Mouse (Mus musculus): Measurements from ENCODE around the gene Manba.
"Not testable (repeated sequence)": the region's sequence is repeated elsewhere in the genome, so short reads cannot be mapped to it uniquely, and the experiment has no call there.

Gene Manba

GRCm38 (mm10) chr3:135486351-135486750 lies 940 bp downstream of the Manba start:
- no peak for DNase-seq (ENCODE audit: low read depth, low spot score)

GRCm38 (mm10) chr3:135487803-135488202 lies 2.4 kb downstream of the Manba start:
- no peak for DNase-seq (ENCODE audit: low read depth, low spot score)

- no peak for DNase-seq (ENCODE audit: low read depth, low spot score)
These were observed 4.6 kb downstream of the Manba start for GRCm38 (mm10) chr3:135489865-135490520.

GRCm38 (mm10) chr3:135491102-135491501 lies 5.7 kb downstream of the Manba start:
- DNase-seq (ENCODE audit: low read depth, low spot score): no peak

GRCm38 (mm10) chr3:135493320-135493719 lies 7.9 kb downstream of the Manba start:
- DNase-seq (ENCODE audit: low read depth, low spot score): not testable (repeated sequence)

GRCm38 (mm10) chr3:135497956-135498355 lies 12.5 kb downstream of the Manba start:
- DNase-seq (ENCODE audit: low read depth, low spot score): not testable (repeated sequence)

GRCm38 (mm10) chr3:135498891-135499290 lies 13.5 kb downstream of the Manba start:
- DNase-seq (ENCODE audit: low read depth, low spot score): no peak

GRCm38 (mm10) chr3:135503160-135503559 lies 17.7 kb downstream of the Manba start:
- DNase-seq (ENCODE audit: low read depth, low spot score): no peak

- no peak for DNase-seq (ENCODE audit: low read depth, low spot score)
These were observed 20.0 kb downstream of the Manba start for GRCm38 (mm10) chr3:135505369-135505909.

GRCm38 (mm10) chr3:135505916-135506482 lies 20.6 kb downstream of the Manba start:
- no peak for DNase-seq (ENCODE audit: low read depth, low spot score)

- no peak for DNase-seq (ENCODE audit: low read depth, low spot score)
These were observed 22.1 kb downstream of the Manba start for GRCm38 (mm10) chr3:135507506-135507905.

- DNase-seq (ENCODE audit: low read depth, low spot score): no peak
These were observed 22.8 kb downstream of the Manba start for GRCm38 (mm10) chr3:135508191-135508590.

- no peak for DNase-seq (ENCODE audit: low read depth, low spot score)
These were observed 25.0 kb downstream of the Manba start for GRCm38 (mm10) chr3:135510372-135510771.

- DNase-seq (ENCODE audit: low read depth, low spot score): no peak
These were observed 26.3 kb downstream of the Manba start for GRCm38 (mm10) chr3:135511683-135512082.

- DNase-seq (ENCODE audit: low read depth, low spot score): peak; percentile 24
These were observed 27.9 kb downstream of the Manba start for GRCm38 (mm10) chr3:135513270-135513669.

- DNase-seq (ENCODE audit: low read depth, low spot score): no peak
These were observed 28.5 kb downstream of the Manba start for GRCm38 (mm10) chr3:135513800-135514425.

GRCm38 (mm10) chr3:135515246-135515645 lies 29.8 kb downstream of the Manba start:
- DNase-seq (ENCODE audit: low read depth, low spot score): no peak

- DNase-seq (ENCODE audit: low read depth, low spot score): no peak
These were observed 31.5 kb downstream of the Manba start for GRCm38 (mm10) chr3:135516891-135517290.

GRCm38 (mm10) chr3:135518882-135519281 lies 33.5 kb downstream of the Manba start:
- no peak for DNase-seq (ENCODE audit: low read depth, low spot score)

GRCm38 (mm10) chr3:135519584-135519983 lies 34.2 kb downstream of the Manba start:
- DNase-seq (ENCODE audit: low read depth, low spot score): no peak

- DNase-seq (ENCODE audit: low read depth, low spot score): no peak
These were observed 36.6 kb downstream of the Manba start for GRCm38 (mm10) chr3:135521963-135522362.

- no peak for DNase-seq (ENCODE audit: low read depth, low spot score)
These were observed 37.4 kb downstream of the Manba start for GRCm38 (mm10) chr3:135522618-135523355.

All from brain, embryonic 18.5 days (tissue).